Mouse (Mus musculus) common myeloid progenitor, adult 5-6 weeks (primary cell): ENCODE data around the gene Hip1. TPM values are rescaled to one million over a fixed set of nuclear protein-coding genes. Genes with fewer than 3 reads are reported as not detected.
"Not testable (repeated sequence)": the region's sequence is repeated elsewhere in the genome, so short reads cannot be mapped to it uniquely, and the experiment has no call there.

ENCODE experiments used
- ATAC-seq: replicated peaks from 2 replicates; pipeline ENCODE4 v1.8.0; 2016; ENCODE audit warnings: low read depth, mild to moderate bottlenecking, moderate TSS enrichment, inconsistent platforms; ENCODE audit not compliant: poor library complexity, severe bottlenecking
- total RNA-seq: library from RNA; stranded (forward); fragments of 200-1000, 187-1606 nt; gene quantifications from 2 replicates; pipeline ENCODE4 v1.2.3, GENCODE M21; 2017

Hip1 gene
- total RNA-seq, 1 experiment from 2014 or later = 8.5 TPM

DNA sequence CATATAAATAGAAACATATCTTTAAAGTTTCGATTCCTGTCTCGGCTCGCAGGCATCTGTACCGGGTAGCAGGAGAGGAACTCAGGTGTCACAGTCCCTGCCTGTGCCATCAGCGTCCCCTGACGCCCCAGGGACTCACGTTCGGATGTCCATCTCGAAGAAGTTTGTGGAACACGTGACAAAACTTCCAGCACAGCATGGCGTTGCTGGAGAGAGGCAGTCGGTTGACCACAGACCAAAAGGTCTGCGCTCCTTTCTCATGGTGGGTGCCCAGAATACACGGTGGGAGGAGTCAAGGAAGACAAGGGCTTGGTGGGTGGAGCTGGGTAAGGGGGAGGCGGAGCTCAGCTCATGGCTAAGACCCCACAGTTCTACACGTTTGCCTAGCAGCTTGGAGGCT is 87.0 kb downstream of the Hip1 start:
- ATAC-seq = no peak

GRCm38 (mm10) chr5:135456515-135456914 is 88.4 kb downstream of the Hip1 start:
- ATAC-seq = no peak

GRCm38 (mm10) chr5:135454256-135454655 is 90.7 kb downstream of the Hip1 start:
- ATAC-seq = no peak

DNA sequence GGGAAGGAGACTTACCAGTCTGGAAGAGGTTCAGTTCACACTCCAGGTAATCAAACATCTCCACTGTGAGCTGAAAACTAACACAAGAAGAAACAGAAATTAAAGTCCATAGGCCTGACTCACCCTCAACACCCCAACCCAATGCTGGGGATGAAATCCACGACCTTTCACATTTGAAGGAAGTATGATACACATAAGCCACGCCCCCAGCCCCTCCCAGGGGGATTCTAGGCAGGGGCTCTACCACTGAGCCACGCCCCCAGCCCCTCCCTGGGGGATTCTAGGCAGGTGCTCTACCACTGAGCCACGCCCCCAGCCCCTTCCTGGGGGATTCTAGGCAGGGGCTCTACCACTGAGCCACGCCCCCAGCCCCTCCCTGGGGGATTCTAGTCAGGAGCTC is 93.4 kb downstream of the Hip1 start:
- ATAC-seq = not testable (repeated sequence)

DNA sequence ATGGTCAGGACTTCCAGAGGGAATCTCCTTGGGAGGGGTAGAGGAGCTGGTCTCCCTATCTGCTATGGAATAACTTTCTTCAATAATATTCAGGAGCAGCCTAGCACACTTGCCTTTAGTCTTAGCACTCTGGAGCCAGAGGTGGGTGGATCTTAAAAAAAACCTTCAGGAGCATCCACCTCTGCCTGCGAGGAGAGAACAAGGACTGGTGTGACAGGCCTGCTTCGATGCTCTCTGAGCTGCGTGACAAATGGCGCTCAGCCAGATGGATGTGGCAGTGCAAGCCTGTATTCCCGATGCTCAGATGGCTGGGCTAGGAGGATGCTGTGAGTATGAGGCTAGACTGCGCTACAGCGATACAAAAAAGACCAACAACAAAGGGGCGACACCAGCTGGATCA is 93.8 kb downstream of the Hip1 start:
- no peak for ATAC-seq

DNA sequence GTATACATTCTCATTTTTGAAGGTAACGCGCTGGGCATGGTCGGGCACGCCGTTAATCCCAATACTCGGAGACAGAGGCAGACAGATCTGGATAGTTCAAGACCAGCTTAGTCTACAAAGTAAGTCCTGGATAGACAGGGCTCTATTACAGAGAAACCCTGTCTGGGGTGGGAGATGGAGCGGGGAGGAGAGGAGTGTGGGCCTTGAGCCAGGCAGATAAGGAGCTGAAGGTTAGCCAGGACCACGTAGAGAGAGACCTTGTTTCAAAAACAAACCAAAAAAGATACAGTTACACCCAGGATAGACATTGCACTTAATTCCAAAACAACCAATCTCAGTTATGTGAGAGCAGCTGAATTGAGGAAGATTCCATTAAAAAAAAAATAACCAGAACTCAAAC is 99.2 kb downstream of the Hip1 start:
- ATAC-seq = no peak

DNA sequence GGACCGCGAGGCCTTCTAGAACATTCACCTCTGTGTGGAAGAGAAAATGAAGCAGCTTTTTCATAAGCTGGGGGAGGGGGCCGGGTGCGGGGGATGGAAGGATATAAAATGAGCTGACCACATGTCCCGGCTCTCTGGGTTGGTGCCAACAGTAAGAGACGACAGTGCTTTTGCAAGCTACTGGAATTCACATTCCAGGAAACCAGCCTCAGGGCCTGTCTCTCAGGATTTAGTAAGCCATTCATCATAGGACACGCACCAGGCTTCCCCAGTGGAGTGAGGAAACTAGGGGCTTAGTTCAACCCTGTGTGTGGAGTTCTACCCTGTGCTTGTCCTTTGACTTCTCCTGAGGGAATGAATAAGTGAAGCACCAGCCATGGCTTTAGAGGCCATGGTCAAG is 102.5 kb downstream of the Hip1 start:
- ATAC-seq = no peak

DNA sequence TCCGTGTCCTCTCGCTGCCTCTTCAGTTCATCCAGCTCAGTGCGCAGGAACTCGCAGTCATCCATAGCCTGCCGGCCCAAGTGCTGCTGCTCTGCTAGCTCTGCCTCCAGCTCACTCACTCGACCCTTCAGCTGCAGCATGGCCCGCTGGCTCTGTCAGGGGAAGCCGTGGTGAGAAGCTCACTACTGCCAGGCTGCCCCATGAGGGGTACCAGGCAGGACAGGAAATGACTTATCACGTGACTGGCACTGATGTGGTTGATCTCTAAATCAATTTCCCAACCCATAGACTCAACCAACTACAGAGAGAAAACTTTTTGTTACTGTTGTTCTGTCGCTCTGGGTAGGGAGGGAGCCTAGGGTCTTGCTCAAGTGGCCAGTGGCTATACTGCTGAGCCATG is 109.9 kb downstream of the Hip1 start:
- peak; percentile 25; the same call in 1 of the 2 replicates for ATAC-seq

DNA sequence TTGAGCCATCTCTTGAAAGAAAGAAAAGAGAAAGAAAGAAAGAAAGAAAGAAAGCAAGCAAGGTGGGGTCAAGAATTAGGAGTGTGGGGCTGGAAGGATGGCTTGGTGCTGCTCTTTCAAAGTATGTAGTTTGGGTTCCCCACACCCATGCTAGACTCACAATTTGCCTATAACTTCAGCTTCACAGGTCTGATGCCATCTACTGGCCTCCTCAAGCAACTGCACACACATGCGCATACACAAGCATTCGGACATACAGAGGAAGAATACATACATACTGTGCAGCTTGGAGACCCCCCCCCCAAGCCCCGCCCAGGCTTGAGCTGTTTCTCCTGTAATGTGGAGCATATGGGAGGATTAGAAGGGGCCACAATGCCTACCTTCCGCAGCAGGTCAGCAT is 111.1 kb downstream of the Hip1 start:
- no peak for ATAC-seq

DNA sequence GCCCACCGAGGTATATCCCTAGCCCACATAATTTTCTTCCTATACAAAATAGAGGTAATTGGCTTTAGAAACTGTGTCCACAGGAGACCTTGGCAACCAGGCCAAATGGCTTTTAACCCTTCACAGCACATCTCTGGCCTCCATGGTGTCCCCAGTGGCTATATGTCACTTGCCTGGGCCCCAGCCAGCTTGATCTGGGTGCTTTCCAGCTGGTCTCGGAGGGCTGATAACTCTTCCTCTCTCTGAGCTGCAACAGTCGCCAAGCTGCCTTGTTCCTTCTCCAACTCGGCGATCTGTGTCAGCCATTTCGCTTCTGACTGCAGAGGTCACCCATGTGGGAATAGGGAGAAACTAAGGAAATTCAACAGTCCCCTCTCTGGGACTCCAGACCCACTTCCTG is 113.8 kb downstream of the Hip1 start:
- no peak for ATAC-seq

DNA sequence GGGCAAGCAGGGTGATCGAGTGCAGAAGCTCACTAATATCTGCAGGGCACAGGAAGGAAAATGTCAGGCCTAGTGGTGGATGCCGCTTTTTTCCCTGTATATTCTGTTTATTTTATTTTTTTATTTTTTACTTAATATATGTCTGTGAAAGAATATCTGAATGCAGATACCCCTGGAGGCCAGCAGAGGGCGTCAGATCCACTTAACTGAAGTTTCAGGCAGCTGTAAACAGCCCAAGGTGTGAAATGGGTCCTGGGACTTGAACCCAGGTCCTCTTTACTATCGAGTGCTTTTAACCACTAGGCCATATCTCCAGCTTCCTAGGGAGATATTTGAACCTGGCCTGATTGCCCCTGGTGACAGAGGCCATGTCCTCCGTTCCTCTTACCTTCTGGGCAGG is 116.1 kb downstream of the Hip1 start:
- ATAC-seq = 0 out of 2 replicates have a peak, but pooled peaks have one; percentile 45

DNA sequence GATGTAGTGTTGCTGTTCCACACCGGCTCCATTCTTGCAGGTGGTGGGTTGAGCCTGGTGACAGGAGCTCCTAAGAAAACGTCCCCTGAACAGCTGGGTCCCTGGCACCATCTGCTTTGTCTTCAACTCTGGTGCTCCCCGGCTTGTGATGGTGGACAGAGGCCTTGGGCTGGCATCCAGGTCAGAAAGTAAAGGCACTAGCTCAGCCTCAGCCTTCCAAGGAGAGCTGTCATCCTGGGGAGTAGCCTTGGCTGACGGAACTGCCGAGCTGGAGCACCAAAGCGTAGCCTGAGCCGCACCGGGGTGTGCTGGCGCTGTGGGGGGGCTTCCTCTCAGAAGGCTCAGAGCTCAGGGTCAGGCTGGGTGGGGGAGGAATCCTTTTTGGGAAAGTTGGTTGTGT is 134.7 kb downstream of the Hip1 start:
- ATAC-seq = no peak

- no peak for ATAC-seq
These were observed 136.8 kb downstream of the Hip1 start for GRCm38 (mm10) chr5:135408114-135408513.

- no peak for ATAC-seq
These were observed 139.5 kb downstream of the Hip1 start for GRCm38 (mm10) chr5:135405437-135405836.

DNA sequence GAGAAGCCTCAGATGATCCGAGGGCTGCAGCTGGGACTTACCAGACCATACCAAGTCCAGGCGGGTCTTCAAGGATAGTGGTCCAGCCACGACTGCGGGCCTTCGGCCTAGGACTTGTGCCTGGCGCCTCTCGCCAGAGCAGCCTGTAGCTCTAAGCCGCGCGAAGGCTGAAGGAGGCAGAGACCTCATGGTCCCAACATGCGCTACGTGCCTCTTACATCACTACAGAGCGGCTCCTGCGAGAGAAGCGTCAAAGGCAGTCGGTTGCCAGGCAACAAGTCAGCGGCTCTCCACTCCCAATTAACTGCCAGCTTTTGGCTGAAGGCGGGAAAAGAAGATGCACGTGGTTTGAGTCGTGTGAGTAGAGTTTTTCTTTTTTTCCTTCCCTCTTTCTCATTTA is 140.3 kb downstream of the Hip1 start:
- no peak for ATAC-seq

- ATAC-seq = peak; percentile 81
These were observed 144.7 kb downstream of the Hip1 start for GRCm38 (mm10) chr5:135400244-135400643.

DNA sequence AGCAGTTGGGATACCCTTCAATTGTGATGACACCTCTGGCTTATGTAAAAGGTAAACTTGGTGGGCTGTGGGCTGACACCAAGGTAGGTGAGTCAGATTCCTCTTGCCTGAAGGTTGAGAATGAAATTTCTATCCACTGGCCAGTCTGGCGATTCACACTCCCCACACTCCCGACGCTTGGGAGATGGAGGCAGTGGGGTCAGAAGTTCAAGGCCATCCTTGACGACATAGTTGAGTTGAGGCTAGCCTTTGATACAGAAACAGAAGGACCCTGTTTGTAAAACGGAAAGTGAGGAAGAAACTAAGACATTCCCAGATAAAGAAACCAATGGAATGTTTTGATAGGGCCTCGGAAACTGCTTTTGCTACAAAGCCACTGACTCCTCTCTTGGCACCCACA is 145.5 kb downstream of the Hip1 start:
- no peak for ATAC-seq

- ATAC-seq = peak; percentile 65
These were observed 149.1 kb downstream of the Hip1 start for GRCm38 (mm10) chr5:135395826-135396225.

- ATAC-seq = peak; percentile 85
These were observed 150.7 kb downstream of the Hip1 start, which contains the start of gene Pom121 for GRCm38 (mm10) chr5:135394004-135394823. Gene Pom121 (minus strand): TSS chr5:135394546.

- ATAC-seq = no peak
These were observed 161.1 kb downstream of the Hip1 start for GRCm38 (mm10) chr5:135383771-135384170.

- no peak for ATAC-seq
These were observed 162.2 kb downstream of the Hip1 start for GRCm38 (mm10) chr5:135382746-135383145.

GRCm38 (mm10) chr5:135381356-135381925 is 163.5 kb downstream of the Hip1 start:
- ATAC-seq = no peak
